20 mouse cellular contexts compared by ENCODE assay signal in genomic region chr15:78780359-78780758, GRCm38 (mm10). TPM values are rescaled to one million over a fixed set of nuclear protein-coding genes. Genes with fewer than 3 reads are reported as not detected.
"Had no signal": no experiment of that assay in that cellular context is flagged by ENCODE, and none has a peak within 500 bp of the region (broad histone marks: within the 10 kb centered on the region; RNA-seq: fewer than 3 reads in every experiment).

No protein-coding gene starts in this region.

- H3K4me3 ChIP-seq: layer of hippocampus, adult 2 months; limb, embryonic 10.5 days; limb, embryonic 13.5 days; liver, embryonic 12.5 days; liver, embryonic 15.5 days; midbrain, embryonic 12.5 days; myocyte; neural tube, embryonic 13.5 days; stomach, embryonic 15.5 days had no signal

- H3K9ac ChIP-seq: limb, embryonic 13.5 days; liver, embryonic 12.5 days; liver, embryonic 15.5 days; midbrain, embryonic 12.5 days; neural tube, embryonic 13.5 days; stomach, embryonic 15.5 days had no signal

- H3K9me3 ChIP-seq: limb, embryonic 10.5 days; limb, embryonic 13.5 days; liver, embryonic 12.5 days; liver, embryonic 15.5 days; midbrain, embryonic 12.5 days; neural tube, embryonic 13.5 days; stomach, embryonic 15.5 days had no signal

- DNase-seq: layer of hippocampus, adult 9-11 months; liver; lung, adult 2 months; lung, postnatal 14 days; lung, postnatal 4 days; retina, postnatal 1 day; right cerebral cortex, postnatal 25 days; spleen, adult 18-20 months; thymus, postnatal 25 days had no signal

- H3K27me3 ChIP-seq: liver, embryonic 12.5 days; liver, embryonic 15.5 days; midbrain, embryonic 12.5 days; neural tube, embryonic 13.5 days; stomach, embryonic 15.5 days had no signal

- H3K27ac ChIP-seq: layer of hippocampus, adult 2 months; limb, embryonic 10.5 days; limb, embryonic 13.5 days; liver, embryonic 12.5 days; liver, embryonic 15.5 days; midbrain, embryonic 12.5 days; neural tube, embryonic 13.5 days; stomach, embryonic 15.5 days had no signal

- H3K4me2 ChIP-seq: limb, embryonic 13.5 days; liver, embryonic 12.5 days; liver, embryonic 15.5 days; midbrain, embryonic 12.5 days; neural tube, embryonic 13.5 days; stomach, embryonic 15.5 days had no signal

- ATAC-seq: midbrain, embryonic 16.5 days had no signal

- H3K4me1 ChIP-seq: limb, embryonic 13.5 days had no signal

- H3K36me3 ChIP-seq: midbrain, embryonic 12.5 days; neural tube, embryonic 13.5 days had no signal

RNA-seq across cellular contexts. Expression of gene Card10, which starts 22.5 kb away (rescaled TPM):
- total RNA-seq: megakaryocyte-erythroid progenitor cell, adult 5-6 weeks had no signal
